Mouse (Mus musculus) spleen, adult 2 months (tissue): ENCODE data around the gene Evx2.

ENCODE experiments used
- CTCF ChIP-seq: fragments of 200-500 bp; IDR thresholded peaks from 2 replicates; pipeline ENCODE4 v1.5.1; 2011; ENCODE audit warnings: mild to moderate bottlenecking, inconsistent platforms; ENCODE audit not compliant: insufficient read depth, insufficient read length, insufficient replicate concordance; ENCODE audit errors: extremely low read depth
- POLR2A ChIP-seq: fragments of 200-500 bp; IDR thresholded peaks from 2 replicates; pipeline ENCODE4 v1.6.1; 2011; ENCODE audit warnings: low read depth, low read length, inconsistent platforms

- TF ChIP-seq POLR2A (no peak), CTCF (no peak)
Observed at GRCm38 (mm10) chr2:74658667-74659371, 538 bp downstream of the Evx2 start.
